Mouse (Mus musculus) liver, embryonic 14.5 days (tissue): ENCODE data around the gene Itgb3.

Source experiments
- CTCF ChIP-seq: IDR thresholded peaks from 2 replicates; pipeline ENCODE4 v1.5.1; 2016; ENCODE audit warnings: antibody characterized with exemption, low read depth, control low read depth
- EP300 ChIP-seq: IDR thresholded peaks from 2 replicates; pipeline ENCODE4 v1.6.1; 2016; ENCODE audit warnings: antibody characterized with exemption, low read depth

DNA sequence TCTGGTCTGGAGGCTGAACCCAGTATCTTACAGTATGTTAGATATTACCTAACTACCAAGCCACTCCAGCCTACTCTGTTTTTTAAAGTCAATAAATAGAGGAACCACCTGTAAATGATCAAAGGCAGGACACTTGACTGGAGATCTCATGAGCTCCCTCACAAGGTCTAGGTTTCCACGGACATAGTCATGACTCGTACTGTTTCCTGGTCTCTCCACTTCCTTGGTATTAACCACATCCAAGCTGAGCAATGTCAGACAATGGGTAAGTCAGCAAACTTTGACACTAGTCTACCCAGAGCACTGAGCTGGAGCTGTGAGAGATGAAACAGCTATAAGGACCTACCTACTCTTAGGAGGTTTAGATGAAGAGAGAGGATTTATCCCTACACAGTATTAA is 31.1 kb downstream of the Itgb3 start:
- TF ChIP-seq EP300 (no peak), CTCF (no peak)
